In genomic region chr4:139191605-139192498, GRCm38 (mm10) we compare ENCODE assay signal across 8 mouse cellular contexts. TPM values are rescaled to one million over a fixed set of nuclear protein-coding genes. Genes with fewer than 3 reads are reported as not detected.
A peak's percentile ranks its signal among the peaks of the same experiment; 100 is the strongest.
DNase-seq lines count a peak whose midpoint lies in the region; ATAC-seq and TF ChIP-seq lines count a peak whose summit lies in the region.

No protein-coding gene starts in this region.

- peak overlapping the region; percentile 61 for H3K9ac ChIP-seq in lung, embryonic 15.5 days
- peak overlapping the region; percentile 77 for H3K9ac ChIP-seq in embryonic facial prominence, embryonic 14.5 days (ENCODE audit: low read depth, low read length)
- H3K9ac ChIP-seq in limb, embryonic 13.5 days = peak overlapping the region; percentile 75

- no peak for DNase-seq in lung, postnatal 4 days
- DNase-seq in embryonic facial prominence, embryonic 14.5 days (ENCODE audit: low spot score) = no peak
- DNase-seq in layer of hippocampus, adult 18-20 months (ENCODE audit: low spot score in 2 of 2) = no peak
- no peak for DNase-seq in thymus, adult 18-20 months

- peak overlapping the region; percentile 68 for H3K4me2 ChIP-seq in lung, embryonic 15.5 days
- peak overlapping the region; percentile 97 for H3K4me2 ChIP-seq in embryonic facial prominence, embryonic 14.5 days (ENCODE audit: low read depth, low read length)
- peak overlapping the region; percentile 71 for H3K4me2 ChIP-seq in limb, embryonic 13.5 days (replicated peaks)

- 11% methylated on average over 19 of the region's 19 CpGs for WGBS in lung, embryonic 15.5 days
- WGBS in embryonic facial prominence, embryonic 14.5 days = 16% methylated on average over 19 of the region's 19 CpGs
- 19% methylated on average over 19 of the region's 19 CpGs for WGBS in limb, embryonic 13.5 days
- WGBS in small intestine, adult 2 months = 2% methylated on average over 19 of the region's 19 CpGs

- no peaks in the 10 kb centered on the region for H3K27me3 ChIP-seq in lung, embryonic 15.5 days
- H3K27me3 ChIP-seq in embryonic facial prominence, embryonic 14.5 days (replicated peaks; ENCODE audit: control insufficient read depth, insufficient read depth, low read length) = no peaks in the 10 kb centered on the region
- no peaks in the 10 kb centered on the region for H3K27me3 ChIP-seq in limb, embryonic 13.5 days
- no peaks in the 10 kb centered on the region for H3K27me3 ChIP-seq in small intestine, adult 2 months (ENCODE audit: control insufficient read depth, insufficient read depth, low read length)

- TF ChIP-seq POLR2A in small intestine, adult 2 months (IDR thresholded peaks at IDR 0.05; ENCODE audit: low read depth, low read length) = no peak

- H3K27ac ChIP-seq in lung, embryonic 15.5 days = peak overlapping the region; percentile 88
- H3K27ac ChIP-seq in embryonic facial prominence, embryonic 14.5 days (replicated peaks; ENCODE audit: low read depth, low read length) = peak overlapping the region; percentile 87
- peak overlapping the region; percentile 77 for H3K27ac ChIP-seq in limb, embryonic 13.5 days
- peak overlapping the region; percentile 97 for H3K27ac ChIP-seq in small intestine, adult 2 months (ENCODE audit: insufficient read depth, low read depth, low read length)

- no peaks in the 10 kb centered on the region for H3K36me3 ChIP-seq in lung, embryonic 15.5 days
- no peaks in the 10 kb centered on the region for H3K36me3 ChIP-seq in embryonic facial prominence, embryonic 14.5 days (ENCODE audit: control insufficient read depth, insufficient read depth, low read length)
- H3K36me3 ChIP-seq in limb, embryonic 13.5 days = 0 out of 2 replicates have a peak, but pooled peaks cover 4% of the 10 kb centered on the region
- 0 out of 2 replicates have a peak, but pooled peaks cover 2% of the 10 kb centered on the region for H3K36me3 ChIP-seq in small intestine, adult 2 months (ENCODE audit: control insufficient read depth, insufficient read depth, low read length)

- no peak for TF ChIP-seq CTCF in small intestine, adult 2 months (IDR thresholded peaks at IDR 0.05; ENCODE audit: extremely low read depth, insufficient read length, insufficient replicate concordance, low read depth, low read length)

- H3K9me3 ChIP-seq in lung, embryonic 15.5 days = no peaks in the 10 kb centered on the region
- no peaks in the 10 kb centered on the region for H3K9me3 ChIP-seq in embryonic facial prominence, embryonic 14.5 days (ENCODE audit: control insufficient read depth, low read length)
- no peaks in the 10 kb centered on the region for H3K9me3 ChIP-seq in limb, embryonic 13.5 days

- no peak for ATAC-seq in lung, embryonic 15.5 days (ENCODE audit: borderline replicate concordance, extremely low read depth, low FRiP score, low TSS enrichment)
- no peak; the same call in 1 of the 2 replicates for ATAC-seq in embryonic facial prominence, embryonic 14.5 days (ENCODE audit: low read depth)
- no peak; the same call in 1 of the 2 replicates for ATAC-seq in limb, embryonic 13.5 days (ENCODE audit: low FRiP score, low read depth)
- ATAC-seq in activated CD4-positive, CD25-positive, alpha-beta regulatory T cell, adult 4 months = no peak

- H3K4me1 ChIP-seq in lung, embryonic 15.5 days = peaks cover 47% of the 10 kb centered on the region
- H3K4me1 ChIP-seq in embryonic facial prominence, embryonic 14.5 days (ENCODE audit: control insufficient read depth, insufficient read depth, low read length) = peaks cover 24% of the 10 kb centered on the region
- peaks cover 44% of the 10 kb centered on the region for H3K4me1 ChIP-seq in limb, embryonic 13.5 days
- H3K4me1 ChIP-seq in small intestine, adult 2 months (ENCODE audit: control insufficient read depth, insufficient read depth, insufficient read length, low read length) = peaks cover 36% of the 10 kb centered on the region

- peak overlapping the region; percentile 89 for H3K4me3 ChIP-seq in lung, embryonic 15.5 days
- H3K4me3 ChIP-seq in embryonic facial prominence, embryonic 14.5 days (ENCODE audit: low read depth, low read length) = peak overlapping the region; percentile 96
- H3K4me3 ChIP-seq in limb, embryonic 13.5 days = peak overlapping the region; percentile 98
- H3K4me3 ChIP-seq in small intestine, adult 2 months (ENCODE audit: low read depth, low read length) = peak overlapping the region; percentile 77

RNA-seq across cellular contexts. Expression of gene Capzb, which starts 0.8 kb away (rescaled TPM):
- polyA plus RNA-seq in lung, embryonic 15.5 days (2015; fragmentation: Nextera tagmentation; extraction: Ambion mirVana) = 454 and 467 TPM in 2 replicates
- 293 and 299 TPM in 2 replicates for polyA plus RNA-seq in embryonic facial prominence, embryonic 14.5 days (2014; fragmentation: Nextera tagmentation; extraction: Ambion mirVana)
- polyA plus RNA-seq in limb, embryonic 13.5 days (2015; fragmentation: Nextera tagmentation; extraction: Ambion mirVana) = 396 and 406 TPM in 2 replicates
- 159 and 390 TPM in 2 replicates for polyA plus RNA-seq in small intestine, adult 2 months (2012; rRNA removed)
- 100 to 1,000 TPM; 633 to 647 TPM for polyA plus RNA-seq in activated CD4-positive, CD25-positive, alpha-beta regulatory T cell, adult 4 months (2017; shearing (Covaris generic))
- 100 to 1,000 TPM; 400 to 403 TPM for total RNA-seq in layer of hippocampus, adult 18-20 months (2021)
